Comparison of ENCODE assay signal across 17 mouse cellular contexts in genomic region chr12:112969616-112970015, GRCm38 (mm10).
"Had no signal": no experiment of that assay in that cellular context is flagged by ENCODE, and none has a peak within 500 bp of the region (broad histone marks: within the 10 kb centered on the region; RNA-seq: fewer than 3 reads in every experiment).

No protein-coding gene starts in this region.

- H3K4me3 ChIP-seq: liver, embryonic 13.5 days; lung, embryonic 15.5 days; midbrain, embryonic 10.5 days; myocyte; neural tube, embryonic 15.5 days had no signal

- ATAC-seq: liver, postnatal 0 days had no signal

- H3K27me3 ChIP-seq: liver, embryonic 13.5 days; lung, embryonic 15.5 days; neural tube, embryonic 15.5 days had no signal

- H3K4me2 ChIP-seq: liver, embryonic 13.5 days; lung, embryonic 15.5 days; neural tube, embryonic 15.5 days had no signal

- H3K27ac ChIP-seq: kidney, postnatal 0 days; liver, embryonic 13.5 days; lung, embryonic 15.5 days; macrophage; midbrain, embryonic 10.5 days; neural tube, embryonic 15.5 days had no signal

- H3K4me1 ChIP-seq: liver, embryonic 13.5 days; lung, embryonic 15.5 days; midbrain, embryonic 10.5 days; neural tube, embryonic 15.5 days had no signal

- H3K9ac ChIP-seq: liver, embryonic 13.5 days; liver, postnatal 0 days; lung, embryonic 15.5 days; neural tube, embryonic 15.5 days had no signal

- DNase-seq: kidney, adult 11 months; kidney, postnatal 36 days; layer of hippocampus, adult 9-11 months; layer of hippocampus, postnatal 36 days; liver, embryonic 13.5 days; liver, postnatal 0 days; lung, postnatal 14 days; midbrain, embryonic 14.5 days; right cerebral cortex, adult 18-20 months; right cerebral cortex, postnatal 25 days; thymus, postnatal 36 days had no signal

- H3K9me3 ChIP-seq: liver, embryonic 13.5 days; lung, embryonic 15.5 days; midbrain, embryonic 10.5 days; neural tube, embryonic 15.5 days had no signal
